In genomic region chr11:17953231-17954134, GRCm38 (mm10) we compare ENCODE assay signal across 8 mouse cellular contexts. TPM values are rescaled to one million over a fixed set of nuclear protein-coding genes. Genes with fewer than 3 reads are reported as not detected.
DNase-seq lines count a peak whose midpoint lies in the region; ATAC-seq and TF ChIP-seq lines count a peak whose summit lies in the region.

Gene Etaa1, minus strand, starts transcription at chr11:17953875.

- no peak for TF ChIP-seq CTCF in hindbrain, postnatal 0 days (IDR thresholded peaks at IDR 0.05; ENCODE audit: low read depth)
- TF ChIP-seq CTCF in left cerebral cortex, adult 2 months (IDR thresholded peaks at IDR 0.05) = no peak; the same call in 1 of the 2 replicates

- peak within 1 kb of the TSS; percentile 94 for H3K27ac ChIP-seq in hindbrain, postnatal 0 days
- peak within 1 kb of the TSS; percentile 78 for H3K27ac ChIP-seq in left cerebral cortex, adult 2 months

- intact Hi-C loops in left cerebral cortex, adult 2 months (cut with DNase I) = loop anchor here (5.0 to 10.0 kb wide), 2 partner anchors 689 to 1064 kb away; partner anchors contain the start of gene Meis1

- no peaks in the 10 kb centered on the region for H3K27me3 ChIP-seq in hindbrain, postnatal 0 days (ENCODE audit: insufficient read depth, low read length)

- H3K36me3 ChIP-seq in hindbrain, postnatal 0 days (ENCODE audit: insufficient read depth, low read length) = 0 out of 2 replicates have a peak, but pooled peaks cover 4% of the 10 kb centered on the region

- H3K9me3 ChIP-seq in hindbrain, postnatal 0 days (ENCODE audit: low read length) = no peaks in the 10 kb centered on the region

- H3K4me1 ChIP-seq in hindbrain, postnatal 0 days (ENCODE audit: insufficient read depth, low read length) = no peaks in the 10 kb centered on the region

- DNase-seq in WW6 (ENCODE audit: low read depth, low spot score) = peak; percentile 93
- peak; percentile 92 to 94 for DNase-seq in cerebellum, postnatal 4 days (ENCODE audit: low spot score in 2 of 2)
- DNase-seq in gastrocnemius, adult 18-20 months (ENCODE audit: low spot score) = peak; percentile 94
- peak; percentile 98 for DNase-seq in hindbrain, postnatal 0 days (ENCODE audit: low spot score)
- peak; percentile 93 for DNase-seq in left cerebral cortex, adult 2 months (ENCODE audit: extremely low spot score in 1 of 2, low spot score in 2 of 2)
- peak; percentile 94 to 95 for DNase-seq in right cerebral cortex, adult 2 months (ENCODE audit: low spot score in 2 of 2)
- peak; percentile 95 for DNase-seq in urinary bladder, postnatal 14 days (ENCODE audit: low spot score)

- H3K9ac ChIP-seq in hindbrain, postnatal 0 days (replicated peaks; ENCODE audit: low read length) = peak within 1 kb of the TSS; percentile 88

- peak; percentile 99 for ATAC-seq in hindbrain, postnatal 0 days
- ATAC-seq in megakaryocyte, adult 5-6 weeks (ENCODE audit: poor library complexity, severe bottlenecking) = peak; percentile 99

- peak within 1 kb of the TSS; percentile 77 for H3K4me2 ChIP-seq in hindbrain, postnatal 0 days (ENCODE audit: low read depth, low read length)

- under 1% methylated on average over 67 of the region's 69 CpGs for WGBS in hindbrain, postnatal 0 days

- peak within 1 kb of the TSS; percentile 68 for H3K4me3 ChIP-seq in hindbrain, postnatal 0 days (ENCODE audit: low read length)
- peak within 1 kb of the TSS; percentile 96 for H3K4me3 ChIP-seq in left cerebral cortex, adult 2 months

RNA-seq across cellular contexts. Expression of gene Etaa1, which starts in this region (rescaled TPM):
- 1 to 10 TPM; 1.5 to 1.7 TPM for total RNA-seq in gastrocnemius, adult 18-20 months (2021)
- 4.7 and 5.9 TPM in 2 replicates for total RNA-seq in hindbrain, postnatal 0 days (2014; rRNA removed)
- polyA plus RNA-seq in hindbrain, postnatal 0 days (2015; fragmentation: Nextera tagmentation; extraction: Ambion mirVana) = 6.7 and 7.2 TPM in 2 replicates
- total RNA-seq in left cerebral cortex, adult 2 months (2021) = 1 to 10 TPM; 7.3 to 7.5 TPM
- total RNA-seq in megakaryocyte, adult 5-6 weeks (2015) = 15.3 and 15.7 TPM in 2 replicates
- 12.2 and 13.9 TPM in 2 replicates for total RNA-seq in megakaryocyte, adult 5-6 weeks (2017)

Comparison
In these comparisons a context has a peak if more than half of its experiments do, and no peak if none do; other contexts are left out.
1. Peak in every context shown above with its lines: DNase-seq, ATAC-seq, H3K4me3 ChIP-seq and H3K27ac ChIP-seq.